Mouse (Mus musculus): ENCODE data around the gene Htr6.

Htr6 gene

GRCm38 (mm10) chr4:139086984-139087383 is 11.6 kb upstream of the Htr6 start:
- no peak for DNase-seq

DNA sequence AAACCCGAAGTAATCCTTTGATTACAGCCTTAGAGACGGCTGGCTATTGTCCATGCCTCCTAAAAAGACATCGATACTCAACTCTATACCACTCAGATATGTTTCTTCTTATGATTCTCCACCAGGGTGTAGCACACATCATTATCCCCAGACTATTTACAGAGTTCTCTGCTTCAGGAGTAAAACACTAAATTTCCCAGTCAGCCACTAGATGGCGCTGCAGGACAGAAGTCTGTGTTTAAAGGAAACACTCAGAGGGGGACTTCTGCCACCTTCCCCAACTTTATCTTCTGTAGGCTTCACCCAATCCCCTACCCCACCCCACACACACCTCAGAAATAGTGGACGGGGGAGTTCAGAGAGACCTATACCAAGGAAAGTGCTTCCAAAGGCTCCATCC is 10.7 kb upstream of the Htr6 start:
- DNase-seq, result peak; percentile 93

DNA sequence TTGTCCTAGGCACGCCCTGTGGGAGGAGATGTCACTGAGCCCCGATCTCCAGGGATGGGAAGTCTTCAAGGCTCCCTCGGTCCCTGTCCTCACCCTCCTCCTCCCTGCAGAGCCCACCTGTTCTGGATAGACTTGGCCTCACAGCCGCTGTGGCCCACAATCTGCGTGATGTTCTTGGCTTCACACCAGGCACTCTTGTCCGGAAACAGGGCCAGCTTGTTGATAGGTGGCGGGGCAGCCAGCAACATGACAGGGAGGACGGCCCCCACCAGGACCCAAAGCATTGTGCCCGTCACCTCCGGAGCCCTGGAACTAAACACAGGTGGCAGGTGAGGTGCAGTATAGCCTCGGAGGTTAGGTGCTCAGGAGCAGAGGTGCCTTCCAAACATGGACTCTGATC is 10.0 kb upstream of the Htr6 start:
- DNase-seq, result no peak

DNA sequence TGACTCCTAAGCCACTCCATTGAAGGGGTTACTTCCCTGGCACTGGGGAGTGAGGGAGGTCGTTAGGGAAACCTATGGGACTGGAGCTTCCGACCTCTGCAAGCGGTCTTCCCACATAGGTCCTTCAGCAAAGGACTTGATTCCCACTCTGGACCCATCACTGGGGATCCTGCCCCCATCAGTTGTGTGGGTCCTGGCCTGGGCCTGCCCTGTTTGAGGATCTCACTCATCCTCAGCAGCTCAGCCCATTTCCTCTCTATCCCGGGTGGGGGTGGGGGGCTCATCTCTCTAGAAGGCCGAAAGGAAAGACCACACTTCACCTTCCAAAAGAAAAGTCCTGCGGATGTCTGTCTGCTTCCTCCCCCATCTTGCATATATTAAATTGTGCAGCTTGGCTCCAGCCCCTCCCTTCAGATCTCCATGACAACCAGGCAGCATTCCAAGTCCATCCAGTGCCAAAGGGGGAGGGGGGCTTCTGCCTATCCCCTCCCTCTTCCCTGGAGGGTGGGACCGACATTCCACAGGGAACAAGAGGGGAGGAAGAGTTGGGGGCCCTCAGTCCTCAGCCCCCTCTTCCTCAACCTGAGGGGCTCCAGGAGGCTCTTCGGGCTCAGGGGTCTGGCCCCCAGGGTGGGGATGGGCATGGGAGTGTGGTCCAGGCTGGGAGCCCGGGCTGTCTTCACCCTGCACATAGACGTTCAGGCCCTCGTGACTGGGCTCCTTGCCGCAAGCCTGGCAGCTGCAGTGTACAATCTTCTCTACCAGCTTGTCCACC is 7.6 kb upstream of the Htr6 start:
- peak; percentile 65 for DNase-seq

DNA sequence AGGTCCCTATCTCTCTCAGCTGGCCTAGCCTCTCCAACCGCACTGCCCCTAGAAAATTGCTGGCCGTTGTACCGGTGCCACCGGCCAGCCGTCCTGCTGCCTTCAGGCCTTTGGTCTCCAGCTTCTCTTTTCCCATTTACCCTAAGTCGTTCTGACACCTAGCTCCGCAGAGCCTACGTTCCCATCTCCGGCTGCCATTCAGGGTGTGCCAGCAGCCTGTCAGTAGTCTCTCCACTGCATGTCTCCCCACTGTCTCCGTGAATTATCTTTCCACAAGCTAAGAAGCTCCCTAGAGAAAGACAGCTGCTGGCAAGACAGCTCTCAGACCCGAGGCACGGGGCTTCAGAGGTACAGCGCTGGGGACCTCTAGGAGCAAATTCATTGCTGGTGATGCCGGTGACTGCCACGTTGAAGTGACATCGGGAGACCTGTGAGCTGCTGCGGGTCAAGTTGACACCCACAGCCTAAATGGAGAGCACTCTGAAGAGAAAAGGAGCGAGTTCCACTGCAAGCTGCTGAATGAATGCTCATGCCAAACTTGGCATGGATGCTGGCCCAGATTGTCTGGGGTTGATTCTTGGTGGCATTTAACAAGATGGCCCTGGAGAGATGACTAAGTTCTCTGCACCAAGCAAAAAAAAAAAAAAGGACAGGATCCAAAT is 6.0 kb upstream of the Htr6 start:
- no peak for DNase-seq

- DNase-seq, result no peak
These were observed 4.9 kb upstream of the Htr6 start for GRCm38 (mm10) chr4:139080259-139080658.

- DNase-seq, result no peak
These were observed 4.1 kb upstream of the Htr6 start for GRCm38 (mm10) chr4:139079439-139079838.

DNA sequence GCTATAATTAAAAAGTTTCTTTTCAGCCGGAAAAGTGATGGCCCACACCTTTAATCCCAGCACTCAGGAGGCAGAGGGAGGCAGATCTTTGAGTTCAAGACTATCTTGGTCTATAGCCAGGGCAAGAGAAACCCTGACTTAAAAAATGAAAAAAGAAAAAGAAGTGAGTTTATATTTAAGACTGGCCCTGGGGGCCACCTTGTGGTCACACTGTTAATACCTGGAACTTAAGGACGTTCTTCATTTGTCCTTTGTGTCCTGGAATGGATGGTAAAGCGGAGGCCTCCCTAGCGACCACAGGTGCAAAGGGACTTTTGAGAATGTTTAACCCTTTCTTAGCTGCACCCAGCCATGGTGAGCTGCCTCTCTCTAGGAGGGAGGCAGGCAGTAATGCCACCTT is 3.4 kb upstream of the Htr6 start:
- DNase-seq, result peak; percentile 59

GRCm38 (mm10) chr4:139078313-139078712 is 2.9 kb upstream of the Htr6 start:
- peak; percentile 50 for DNase-seq

DNA sequence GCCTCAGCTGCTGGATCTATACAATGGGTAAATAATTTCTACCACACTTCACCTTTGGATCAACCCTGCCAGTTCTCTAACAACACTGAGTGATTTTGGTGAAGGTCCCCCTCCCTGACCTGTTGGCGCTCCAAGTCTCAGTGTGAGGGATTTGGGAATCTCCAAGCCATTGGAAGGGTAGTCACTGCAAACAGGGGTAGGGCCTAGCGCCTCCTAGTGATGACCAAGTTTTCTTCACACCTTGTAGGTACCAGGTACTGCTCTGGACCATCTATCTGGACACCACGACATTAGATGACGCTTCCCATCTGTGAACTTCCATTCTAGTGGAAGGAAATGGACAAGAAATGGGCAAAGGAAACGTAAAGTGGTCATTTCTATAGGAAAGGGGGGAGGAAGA is 545 bp upstream of the Htr6 start:
- DNase-seq, result no peak

DNA sequence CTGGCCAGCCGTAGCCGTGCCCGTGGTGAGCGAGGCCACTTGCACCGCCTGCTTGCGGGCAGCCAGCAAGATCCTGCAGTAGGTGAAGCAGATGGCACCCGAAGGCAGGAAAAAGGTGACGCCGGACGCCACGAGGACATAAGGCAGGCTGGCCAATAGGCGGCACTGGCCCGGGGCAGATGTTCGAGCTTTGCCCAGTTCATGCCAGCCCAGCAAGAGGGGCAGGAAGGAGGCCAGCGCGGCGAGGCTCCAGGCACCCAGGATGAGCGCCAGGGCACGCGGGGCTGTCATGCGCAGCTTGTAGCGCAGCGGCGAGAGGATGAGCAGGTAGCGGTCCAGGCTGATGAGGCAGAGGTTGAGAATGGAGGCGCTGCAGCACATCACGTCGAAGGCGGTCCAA is 1.3 kb downstream of the Htr6 start:
- no peak for DNase-seq

GRCm38 (mm10) chr4:139068287-139068686 is 7.1 kb downstream of the Htr6 start:
- DNase-seq, result no peak

GRCm38 (mm10) chr4:139064831-139065230 is 10.5 kb downstream of the Htr6 start:
- no peak for DNase-seq

DNA sequence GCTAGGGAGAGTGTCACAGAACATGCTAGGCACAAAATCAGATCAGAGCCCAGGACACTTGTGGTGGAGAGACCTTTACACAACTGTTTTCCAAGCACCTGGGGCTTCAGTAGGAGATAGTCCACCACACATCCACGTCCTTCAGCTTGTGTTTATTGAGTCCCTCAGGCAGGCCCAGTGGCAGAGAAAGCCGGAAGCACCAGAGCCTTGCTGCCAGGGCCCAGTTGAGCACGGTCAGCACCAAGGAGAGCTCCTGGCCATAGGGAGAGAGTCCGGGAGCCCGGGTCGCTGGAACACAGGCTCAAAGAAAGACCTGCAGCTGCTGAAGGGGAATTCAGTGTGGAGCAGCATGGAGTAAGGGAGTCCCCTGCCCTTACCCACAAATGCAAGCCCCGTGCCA is 15.8 kb downstream of the Htr6 start:
- peak; percentile 87 for DNase-seq

GRCm38 (mm10) chr4:139058029-139058428 is 17.3 kb downstream of the Htr6 start:
- DNase-seq, result no peak

GRCm38 (mm10) chr4:139057291-139057690 is 18.1 kb downstream of the Htr6 start:
- no peak for DNase-seq

GRCm38 (mm10) chr4:139055744-139056143 is 19.6 kb downstream of the Htr6 start:
- DNase-seq, result no peak

DNA sequence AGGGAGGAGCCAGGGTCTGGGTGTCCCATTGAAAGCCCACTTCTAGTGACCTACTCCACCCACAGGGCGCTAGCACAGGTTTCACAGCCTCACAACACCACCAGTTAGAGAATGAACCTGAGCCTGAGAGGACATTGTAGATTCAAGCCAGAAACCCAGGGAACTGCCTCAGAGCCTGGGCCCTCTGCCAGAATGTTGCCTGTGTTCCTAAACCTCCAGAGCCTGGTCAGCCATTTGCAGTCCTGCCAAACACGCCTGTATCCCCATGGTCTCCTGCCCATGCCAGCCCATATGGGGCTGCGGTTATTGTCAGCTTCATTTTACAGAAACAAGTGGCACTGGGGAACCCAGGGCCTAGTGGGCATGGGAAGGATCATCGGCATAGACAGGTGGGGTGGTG is 20.0 kb downstream of the Htr6 start:
- no peak for DNase-seq

DNA sequence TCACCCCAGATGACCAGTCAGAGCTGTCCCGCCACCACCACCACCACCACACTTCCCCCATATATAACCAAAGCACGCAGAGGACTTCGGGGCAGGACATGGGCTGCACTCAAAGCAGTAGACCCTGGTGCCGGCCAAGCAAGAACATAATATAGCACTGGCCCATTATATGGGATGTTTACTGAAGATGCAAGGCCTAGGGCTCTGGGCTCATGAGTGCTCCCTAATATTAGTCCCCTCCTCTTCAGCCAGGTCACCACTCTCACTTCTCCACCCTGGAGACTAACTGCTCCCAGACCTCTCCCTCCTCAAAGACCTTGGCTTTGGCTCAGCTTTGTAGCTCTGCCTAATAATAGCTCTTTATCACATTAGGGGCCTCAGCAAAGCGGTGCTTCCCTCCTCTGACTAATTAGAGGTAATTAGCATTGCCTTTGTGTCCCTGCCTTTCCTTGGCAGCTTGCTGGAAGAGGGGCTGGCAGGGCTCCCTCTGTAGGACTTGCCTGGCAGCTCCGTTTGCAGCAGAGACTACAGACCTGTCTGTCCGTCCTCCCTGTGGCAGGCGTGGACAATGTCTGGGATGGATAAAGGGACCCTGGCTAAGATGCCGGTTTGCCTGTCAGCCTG is 21.0 kb downstream of the Htr6 start:
- no peak for DNase-seq

GRCm38 (mm10) chr4:139053391-139053790 is 22.0 kb downstream of the Htr6 start:
- DNase-seq, result no peak

DNA sequence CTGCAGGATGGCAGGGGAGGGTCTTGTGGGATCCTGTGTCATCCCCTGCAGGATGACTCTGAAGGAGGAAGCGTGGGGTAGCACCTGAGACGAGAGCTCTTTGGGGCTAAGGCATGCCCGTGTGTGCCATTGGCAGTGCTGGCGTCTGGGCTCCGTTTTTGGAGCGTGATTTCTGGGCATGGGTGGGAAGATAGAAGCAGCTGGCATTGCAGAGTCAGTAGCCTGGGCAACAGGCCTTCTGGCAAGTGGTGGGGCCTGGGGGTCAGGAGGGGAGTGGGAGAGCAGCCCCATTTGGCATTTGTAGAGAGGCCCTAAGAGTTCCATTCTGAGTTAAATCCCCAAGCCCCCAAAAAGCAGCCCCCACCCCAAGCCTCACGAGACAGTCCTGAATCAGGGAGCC is 22.6 kb downstream of the Htr6 start:
- no peak for DNase-seq

DNA sequence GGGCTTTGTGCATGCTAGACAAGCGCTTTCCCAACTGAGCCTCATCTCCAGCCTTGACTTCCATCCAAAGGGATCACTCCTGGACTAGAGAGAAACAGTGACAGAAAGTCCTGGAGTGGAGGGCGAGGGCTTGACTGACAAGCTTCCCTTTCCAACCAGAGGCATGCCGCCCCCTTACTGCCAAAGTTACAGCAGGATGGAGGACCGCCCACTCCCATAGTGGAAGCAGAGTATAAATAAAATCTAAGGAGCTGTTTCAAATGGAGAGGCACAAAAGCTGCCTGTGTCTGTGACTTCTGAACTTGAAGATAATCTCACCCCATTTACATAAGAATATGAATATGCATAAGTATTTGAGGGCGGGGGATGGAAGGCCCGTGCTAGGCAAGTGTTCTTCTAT is 26.9 kb downstream of the Htr6 start:
- no peak for DNase-seq

DNA sequence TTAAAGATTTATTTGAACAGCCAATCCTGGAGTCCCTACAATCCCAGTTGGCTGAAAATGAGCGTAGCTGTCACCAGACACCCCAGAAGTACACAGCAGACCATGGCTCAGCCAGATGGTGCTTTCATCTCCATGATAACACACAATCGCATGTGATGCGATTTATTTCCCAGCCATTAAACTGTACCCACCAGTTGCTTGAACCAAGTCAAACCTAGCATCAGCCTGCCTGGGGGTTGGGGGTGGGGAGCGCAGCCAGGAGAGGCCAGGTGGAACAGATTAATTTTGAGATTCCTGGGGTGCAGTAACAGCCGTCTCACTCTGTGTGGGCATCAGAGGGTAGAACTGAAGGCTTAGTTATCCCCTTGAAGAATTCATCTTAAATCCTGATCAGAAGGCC is 29.0 kb downstream of the Htr6 start:
- no peak for DNase-seq

DNA sequence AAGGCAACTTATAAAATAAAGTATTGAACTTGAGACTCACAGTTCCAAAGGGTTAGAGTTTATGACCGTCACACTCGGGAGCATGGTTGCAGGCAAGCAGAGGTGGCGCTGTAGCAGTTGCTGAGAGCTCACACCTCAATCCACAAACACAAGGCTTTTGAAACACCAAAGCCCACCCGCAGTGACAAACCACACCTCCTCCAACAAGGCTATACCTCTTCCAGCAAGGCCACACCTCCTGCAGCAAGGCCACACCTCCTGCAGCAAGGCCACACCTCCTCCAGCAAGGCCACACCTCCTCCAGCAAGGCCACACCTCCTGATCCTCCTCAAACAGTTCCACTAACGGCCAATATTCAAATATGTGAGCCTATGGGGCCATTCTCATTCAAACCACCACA is 30.8 kb downstream of the Htr6 start:
- DNase-seq, result no peak

Measured in kidney, postnatal 10 days (tissue).